Mouse (Mus musculus) embryonic facial prominence, embryonic 11.5 days (tissue): ENCODE results near the gene Gm20662. TPM values are rescaled to one million over a fixed set of nuclear protein-coding genes. Genes with fewer than 3 reads are reported as not detected.

Source experiments
- ATAC-seq: fragments of 200-750 bp; cut with Nextera tagmentation; replicated peaks from 2 replicates; pipeline ENCODE4 v1.8.0; 2017; ENCODE audit warnings: low read depth; ENCODE audit not compliant: insufficient number of reproducible peaks, low FRiP score, low TSS enrichment
- DNase-seq: peaks from one replicate; pipeline ENCODE4 v3.0.0-alpha.2; 2015; ENCODE audit warnings: low spot score
- H3K27ac ChIP-seq: fragments of 300-500 bp; sonication (generic); replicated peaks from 2 replicates; pipeline ENCODE4 v1.5.1; 2014; ENCODE audit warnings: mild to moderate bottlenecking, low read depth, low read length, control low read depth
- H3K27me3 ChIP-seq: fragments of 300-500 bp; sonication (generic); 2 replicates; pipeline ENCODE4 v1.6.1; 2014; ENCODE audit warnings: mild to moderate bottlenecking, low read length, moderate library complexity, mixed read lengths; ENCODE audit not compliant: control insufficient read depth, insufficient read depth
- H3K36me3 ChIP-seq: fragments of 300-500 bp; sonication (generic); replicated peaks from 2 replicates; pipeline ENCODE4 v1.6.1; 2014; ENCODE audit warnings: low read depth, mild to moderate bottlenecking, low read length, moderate library complexity, mixed read lengths; ENCODE audit not compliant: control insufficient read depth, insufficient read depth
- H3K4me1 ChIP-seq: fragments of 300-500 bp; sonication (generic); 2 replicates; pipeline ENCODE4 v1.6.1; 2014; ENCODE audit warnings: low read length, mixed read lengths; ENCODE audit not compliant: control insufficient read depth, insufficient read depth
- H3K4me2 ChIP-seq: fragments of 300-500 bp; sonication (generic); 2 replicates; pipeline ENCODE4 v1.6.1; 2014; ENCODE audit warnings: low read depth, mild to moderate bottlenecking, control low read depth, low read length, moderate library complexity
- H3K4me3 ChIP-seq: fragments of 300-500 bp; sonication (generic); 2 replicates; pipeline ENCODE4 v1.5.1; 2014; ENCODE audit warnings: low read depth, low read length, control low read depth
- H3K9ac ChIP-seq: fragments of 300-500 bp; sonication (generic); replicated peaks from 2 replicates; pipeline ENCODE4 v1.6.1; 2014; ENCODE audit warnings: mild to moderate bottlenecking, control low read depth, low read length
- H3K9me3 ChIP-seq: fragments of 300-500 bp; sonication (generic); replicated peaks from 2 replicates; pipeline ENCODE4 v1.6.1; 2016; ENCODE audit warnings: mild to moderate bottlenecking, low read length, inconsistent platforms, mixed read lengths; ENCODE audit not compliant: control insufficient read depth
- WGBS: fragments of 180-500 bp; shearing (Covaris S2); extraction: QIAGEN DNeasy Blood & Tissue Kit; methylation state at CpG from one replicate; pipeline ENCODE4 v1.1.7; 2014; 5-methylcytosine and 5-hydroxymethylcytosine counted together
- polyA plus RNA-seq: library from polyadenylated mRNA; unstranded; fragments of >200 nt; fragmentation: Nextera tagmentation; extraction: Ambion mirVana; gene quantifications from 2 replicates; pipeline ENCODE4 v1.2.1, GENCODE M21; 2014

Gm20662 gene
- polyA plus RNA-seq, 1 experiment from 2014 or later = 0.59 TPM

- H3K36me3 ChIP-seq = no peaks in the 10 kb centered on the region; the same call in 1 of the 2 replicates
- H3K4me1 ChIP-seq = no peaks in the 10 kb centered on the region
- no peak overlapping the region for H3K4me2 ChIP-seq
- H3K4me3 ChIP-seq = no peak overlapping the region
- no peak overlapping the region for H3K27ac ChIP-seq
- WGBS = 21% methylated on average over 8 of the region's 8 CpGs
- no peaks in the 10 kb centered on the region for H3K9me3 ChIP-seq
- no peaks in the 10 kb centered on the region for H3K27me3 ChIP-seq
- ATAC-seq (peak; percentile 31; the same call in 1 of the 2 replicates), DNase-seq (peak; percentile 92)
- no peak overlapping the region for H3K9ac ChIP-seq
These were observed 71.8 kb downstream of the Gm20662 start for GRCm38 (mm10) chr9:108067900-108068299.

- no peak for ATAC-seq
- H3K9ac ChIP-seq = no peak overlapping the region
- H3K4me2 ChIP-seq = no peak overlapping the region
- no peaks in the 10 kb centered on the region for H3K27me3 ChIP-seq
- WGBS = 93% methylated on average over 9 of the region's 9 CpGs
- no peak overlapping the region for H3K4me3 ChIP-seq
- no peak for DNase-seq
- no peaks in the 10 kb centered on the region for H3K9me3 ChIP-seq
- no peaks in the 10 kb centered on the region for H3K36me3 ChIP-seq
- H3K4me1 ChIP-seq = no peaks in the 10 kb centered on the region
- H3K27ac ChIP-seq = no peak overlapping the region
These were observed 72.9 kb downstream of the Gm20662 start for GRCm38 (mm10) chr9:108069007-108069406.

- no peaks in the 10 kb centered on the region for H3K4me1 ChIP-seq
- no peaks in the 10 kb centered on the region for H3K36me3 ChIP-seq
- H3K27ac ChIP-seq = no peak overlapping the region
- no peaks in the 10 kb centered on the region for H3K27me3 ChIP-seq
- 89% methylated on average over 7 of the region's 7 CpGs for WGBS
- no peak for ATAC-seq
- H3K4me3 ChIP-seq = no peak overlapping the region
- no peaks in the 10 kb centered on the region for H3K9me3 ChIP-seq
- no peak overlapping the region for H3K4me2 ChIP-seq
- no peak for DNase-seq
- H3K9ac ChIP-seq = no peak overlapping the region
These were observed 73.4 kb downstream of the Gm20662 start for GRCm38 (mm10) chr9:108069529-108069928.

- H3K9me3 ChIP-seq = no peaks in the 10 kb centered on the region
- ATAC-seq (no peak), DNase-seq (no peak)
- no peaks in the 10 kb centered on the region for H3K27me3 ChIP-seq
- no peak overlapping the region for H3K4me2 ChIP-seq
- H3K9ac ChIP-seq = no peak overlapping the region
- WGBS = 87% methylated on average over 4 of the region's 4 CpGs
- no peak overlapping the region for H3K27ac ChIP-seq
- H3K36me3 ChIP-seq = no peaks in the 10 kb centered on the region
- no peaks in the 10 kb centered on the region for H3K4me1 ChIP-seq
- H3K4me3 ChIP-seq = no peak overlapping the region
These were observed 75.7 kb downstream of the Gm20662 start for GRCm38 (mm10) chr9:108071801-108072200.

GRCm38 (mm10) chr9:108072481-108072924, 76.4 kb downstream of the Gm20662 start:
- no peaks in the 10 kb centered on the region for H3K36me3 ChIP-seq
- H3K4me2 ChIP-seq = no peak overlapping the region
- 69% methylated on average over 9 of the region's 9 CpGs for WGBS
- ATAC-seq = no peak
- no peak overlapping the region for H3K4me3 ChIP-seq
- no peak overlapping the region for H3K27ac ChIP-seq
- H3K27me3 ChIP-seq = no peaks in the 10 kb centered on the region
- no peaks in the 10 kb centered on the region for H3K4me1 ChIP-seq
- no peaks in the 10 kb centered on the region for H3K9me3 ChIP-seq
- no peak overlapping the region for H3K9ac ChIP-seq
- no peak for DNase-seq

GRCm38 (mm10) chr9:108073141-108073930, 77.2 kb downstream of the Gm20662 start:
- DNase-seq (no peak), ATAC-seq (no peak)
- no peak overlapping the region for H3K9ac ChIP-seq
- no peak overlapping the region for H3K4me3 ChIP-seq
- no peaks in the 10 kb centered on the region for H3K27me3 ChIP-seq
- H3K4me2 ChIP-seq = no peak overlapping the region
- H3K4me1 ChIP-seq = no peaks in the 10 kb centered on the region
- no peaks in the 10 kb centered on the region for H3K36me3 ChIP-seq
- H3K27ac ChIP-seq = no peak overlapping the region
- H3K9me3 ChIP-seq = no peaks in the 10 kb centered on the region
- 69% methylated on average over 7 of the region's 7 CpGs for WGBS

- ATAC-seq (no peak), DNase-seq (no peak)
- no peaks in the 10 kb centered on the region for H3K9me3 ChIP-seq
- H3K4me2 ChIP-seq = peak within 1 kb of the TSS; percentile 96
- H3K27me3 ChIP-seq = peaks cover 24% of the 10 kb centered on the region
- peak within 1 kb of the TSS; percentile 90 for H3K9ac ChIP-seq
- no peaks in the 10 kb centered on the region for H3K4me1 ChIP-seq
- 0 out of 2 replicates have a peak within 1 kb of the TSS, but pooled peaks have one; percentile 2 for H3K27ac ChIP-seq
- 78% methylated on average over 5 of the region's 5 CpGs for WGBS
- no peaks in the 10 kb centered on the region; the same call in none of the 2 replicates for H3K36me3 ChIP-seq
- peak within 1 kb of the TSS; percentile 80 for H3K4me3 ChIP-seq
These were observed 84.0 kb downstream of the Gm20662 start, which contains the start of gene Mst1 for GRCm38 (mm10) chr9:108080168-108080567. Gene Mst1, plus strand, starts transcription at chr9:108080436.

- no peaks in the 10 kb centered on the region for H3K4me1 ChIP-seq
- H3K9me3 ChIP-seq = no peaks in the 10 kb centered on the region
- DNase-seq (no peak), ATAC-seq (no peak)
- H3K9ac ChIP-seq = no peak overlapping the region; the same call in 1 of the 2 replicates
- peaks cover 24% of the 10 kb centered on the region for H3K27me3 ChIP-seq
- 8% methylated on average over 19 of the region's 19 CpGs for WGBS
- H3K4me3 ChIP-seq = peak overlapping the region; percentile 14; the same call in 1 of the 2 replicates
- peak overlapping the region; percentile 33 for H3K4me2 ChIP-seq
- H3K27ac ChIP-seq = no peak overlapping the region
- H3K36me3 ChIP-seq = peaks cover 5% of the 10 kb centered on the region
These were observed 86.4 kb downstream of the Gm20662 start for GRCm38 (mm10) chr9:108082549-108082948.
